Mouse (Mus musculus) kidney, adult 9 months (tissue): ENCODE data around the gene Hist1h2bj.

Experiments used
- DNase-seq: peaks from one replicate; pipeline ENCODE4 v3.0.0; 2022

Hist1h2bj gene

GRCm38 (mm10) chr13:22015479-22016450 lies 27.2 kb upstream of the Hist1h2bj start:
- DNase-seq, result peak; percentile 81

- no peak for DNase-seq
Observed at GRCm38 (mm10) chr13:22019934-22020835, 22.8 kb upstream of the Hist1h2bj start.

- peak; percentile 74 for DNase-seq
Observed at GRCm38 (mm10) chr13:22020901-22021339, 22.1 kb upstream of the Hist1h2bj start.

- no peak for DNase-seq
Observed at GRCm38 (mm10) chr13:22021581-22021980, 21.4 kb upstream of the Hist1h2bj start.

GRCm38 (mm10) chr13:22022241-22022640 lies 20.8 kb upstream of the Hist1h2bj start:
- DNase-seq, result peak; percentile 86

- peak; percentile 80 for DNase-seq
Observed at GRCm38 (mm10) chr13:22026058-22027031, 16.7 kb upstream of the Hist1h2bj start.

GRCm38 (mm10) chr13:22028673-22029460 lies 14.1 kb upstream of the Hist1h2bj start:
- peak; percentile 98 for DNase-seq

- DNase-seq, result no peak
Observed at GRCm38 (mm10) chr13:22029928-22030327, 13.1 kb upstream of the Hist1h2bj start.

- DNase-seq, result no peak
Observed at GRCm38 (mm10) chr13:22030493-22030892, 12.5 kb upstream of the Hist1h2bj start.

- DNase-seq, result peak; percentile 45
Observed at GRCm38 (mm10) chr13:22033741-22034442, 9.1 kb upstream of the Hist1h2bj start.

- peak; percentile 84 for DNase-seq
Observed at GRCm38 (mm10) chr13:22034443-22035266, 8.4 kb upstream of the Hist1h2bj start.

GRCm38 (mm10) chr13:22035267-22036148 lies 7.5 kb upstream of the Hist1h2bj start, which contains the start of the genes Hist1h2ah and Hist1h2bk:
Gene Hist1h2ah, minus strand, starts transcription at chr13:22035568.
Gene Hist1h2bk, plus strand, starts transcription at chr13:22035870.
- DNase-seq, result peak; percentile 94

- no peak for DNase-seq
Observed at GRCm38 (mm10) chr13:22036149-22036956, 6.7 kb upstream of the Hist1h2bj start.

GRCm38 (mm10) chr13:22036986-22037385 lies 6.0 kb upstream of the Hist1h2bj start:
- no peak for DNase-seq

GRCm38 (mm10) chr13:22037415-22037814 lies 5.6 kb upstream of the Hist1h2bj start:
- no peak for DNase-seq

GRCm38 (mm10) chr13:22039364-22039763 lies 3.6 kb upstream of the Hist1h2bj start:
- no peak for DNase-seq

GRCm38 (mm10) chr13:22039951-22040463 lies 3.0 kb upstream of the Hist1h2bj start:
- DNase-seq, result no peak
